Mouse (Mus musculus) heart, adult 2 months (tissue): ENCODE measurements at regions not wholly inside any gene's neighbourhood (a gene's known extent, or its start where the extent isn't known, plus 50 kb on each side); places are given as distances from the start of the nearest gene placed in this dataset.

ENCODE experiments used
- DNase-seq, 2 experiments: peaks; one replicate each; pipeline ENCODE4 v3.0.0; 2021
- H3K27ac ChIP-seq: fragments of 200-600 bp; 2 replicates; pipeline ENCODE4 v1.8.1; 2022
- H3K27me3 ChIP-seq: fragments of 200-500 bp; 2 replicates; pipeline ENCODE4 v1.6.1; 2012; ENCODE audit warnings: mild to moderate bottlenecking, low read length, inconsistent platforms, mixed read lengths; ENCODE audit not compliant: control insufficient read depth, insufficient read depth
- H3K36me3 ChIP-seq: fragments of 200-500 bp; 2 replicates; pipeline ENCODE4 v1.6.1; 2012; ENCODE audit warnings: low read length, inconsistent platforms; ENCODE audit not compliant: control insufficient read depth, insufficient read depth
- H3K4me1 ChIP-seq: fragments of 200-500 bp; 2 replicates; pipeline ENCODE4 v1.6.1; 2011; ENCODE audit warnings: low read length; ENCODE audit not compliant: control insufficient read depth, insufficient read depth
- H3K4me3 ChIP-seq: fragments of 200-600 bp; 2 replicates; pipeline ENCODE4 v1.8.1; 2022
- H3K79me2 ChIP-seq: fragments of 200-500 bp; replicated peaks from 2 replicates; pipeline ENCODE4 v1.6.1; 2012; ENCODE audit warnings: mild to moderate bottlenecking, inconsistent platforms, low read length, moderate library complexity, mixed read lengths; ENCODE audit not compliant: control insufficient read depth, insufficient read depth
- H3K9ac ChIP-seq: fragments of 200-500 bp; 2 replicates; pipeline ENCODE4 v1.6.1; 2012; ENCODE audit warnings: low read depth, mild to moderate bottlenecking, control low read depth, inconsistent platforms, low read length, mixed read lengths
- CTCF ChIP-seq: fragments of 200-600 bp; IDR thresholded peaks from 2 replicates; pipeline ENCODE4 v1.8.1; 2022; ENCODE audit warnings: antibody characterized with exemption, mild to moderate bottlenecking, moderate library complexity
- EP300 ChIP-seq: fragments of 200-500 bp; IDR thresholded peaks from 2 replicates; pipeline ENCODE4 v1.6.1; 2011; ENCODE audit warnings: low read depth, low read length, control low read depth; ENCODE audit not compliant: insufficient read depth
- POLR2A ChIP-seq: fragments of 200-500 bp; IDR thresholded peaks from 2 replicates; pipeline ENCODE4 v1.6.1; 2011; ENCODE audit warnings: mild to moderate bottlenecking, low read depth, low read length, control low read depth; ENCODE audit not compliant: insufficient read depth
- WGBS: fragments of 180-500 bp; shearing (Covaris S2); methylation state at CpG from one replicate; pipeline ENCODE4 v1.1.7; 2018; 5-methylcytosine and 5-hydroxymethylcytosine counted together
- intact Hi-C: fragments of 180-260 bp; cut with DNase I; formaldehyde crosslinking; loops from one replicate; pipeline ENCODE4 v1.15.1; 2025

GRCm38 (mm10) chr13:72288381-72289092, 325.0 kb upstream of the Irx1 start:
- Histone ChIP-seq H3K4me1 (no peaks in the 10 kb centered on the region), H3K27ac (no peak overlapping the region), H3K27me3 (no peaks in the 10 kb centered on the region), H3K36me3 (no peaks in the 10 kb centered on the region), H3K9ac (no peak overlapping the region), H3K79me2 (no peaks in the 10 kb centered on the region), H3K4me3 (no peak overlapping the region)
- TF ChIP-seq CTCF (no peak), EP300 (no peak), POLR2A (no peak)
- DNase-seq, result no peak
- 61% methylated on average over 13 of the region's 13 CpGs for WGBS
- intact Hi-C loops, result no loop called here

- WGBS, result 25% methylated on average over 10 of the region's 10 CpGs
- no peak for DNase-seq
- Histone ChIP-seq H3K4me1 (no peaks in the 10 kb centered on the region), H3K27me3 (no peaks in the 10 kb centered on the region), H3K79me2 (no peaks in the 10 kb centered on the region), H3K9ac (no peak overlapping the region), H3K4me3 (no peak overlapping the region), H3K27ac (no peak overlapping the region), H3K36me3 (no peaks in the 10 kb centered on the region)
- TF ChIP-seq POLR2A (no peak), EP300 (no peak), CTCF (no peak)
- intact Hi-C loops, result no loop called here
Observed at GRCm38 (mm10) chr13:72289093-72289501, 325.6 kb upstream of the Irx1 start.

- no peak overlapping the region for H3K9ac ChIP-seq
- H3K27me3 ChIP-seq, result no peaks in the 10 kb centered on the region
- H3K4me3 ChIP-seq, result no peak overlapping the region
- peak in 1 of 2 experiments; percentile 12 for DNase-seq
- intact Hi-C loops, result no loop called here
- H3K27ac ChIP-seq, result no peak overlapping the region
- WGBS, result 11% methylated on average over 14 of the region's 14 CpGs
- no peaks in the 10 kb centered on the region for H3K79me2 ChIP-seq
- no peaks in the 10 kb centered on the region for H3K36me3 ChIP-seq
- TF ChIP-seq CTCF (peak; percentile 48), POLR2A (no peak), EP300 (no peak)
- H3K4me1 ChIP-seq, result no peaks in the 10 kb centered on the region
Observed at GRCm38 (mm10) chr13:72292361-72292760, 328.8 kb upstream of the Irx1 start.

- WGBS, result 67% methylated on average over 10 of the region's 10 CpGs
- Histone ChIP-seq H3K9ac (no peak overlapping the region), H3K4me1 (no peaks in the 10 kb centered on the region), H3K4me3 (no peak overlapping the region), H3K79me2 (no peaks in the 10 kb centered on the region), H3K36me3 (no peaks in the 10 kb centered on the region), H3K27me3 (no peaks in the 10 kb centered on the region), H3K27ac (no peak overlapping the region)
- intact Hi-C loops, result no loop called here
- DNase-seq, result no peak
- no peak for TF ChIP-seq CTCF
- TF ChIP-seq EP300, result no peak
- TF ChIP-seq POLR2A, result no peak
Observed at GRCm38 (mm10) chr13:72293059-72293694, 329.7 kb upstream of the Irx1 start.

- Histone ChIP-seq H3K36me3 (no peaks in the 10 kb centered on the region), H3K79me2 (no peaks in the 10 kb centered on the region), H3K27ac (no peak overlapping the region), H3K4me3 (no peak overlapping the region), H3K9ac (no peak overlapping the region), H3K27me3 (no peaks in the 10 kb centered on the region), H3K4me1 (no peaks in the 10 kb centered on the region)
- intact Hi-C loops, result no loop called here
- no peak for DNase-seq
- TF ChIP-seq EP300 (no peak), CTCF (no peak), POLR2A (no peak)
- WGBS, result 49% methylated on average over 13 of the region's 13 CpGs
Observed at GRCm38 (mm10) chr13:72298264-72298870, 330.3 kb upstream of the Irx2 start.

- Histone ChIP-seq H3K27ac (no peak overlapping the region), H3K9ac (no peak overlapping the region), H3K4me1 (no peaks in the 10 kb centered on the region), H3K27me3 (no peaks in the 10 kb centered on the region), H3K4me3 (no peak overlapping the region), H3K79me2 (no peaks in the 10 kb centered on the region), H3K36me3 (no peaks in the 10 kb centered on the region)
- intact Hi-C loops, result no loop called here
- 61% methylated on average over 3 of the region's 3 CpGs for WGBS
- no peak for DNase-seq
- TF ChIP-seq POLR2A, result no peak
- TF ChIP-seq CTCF, result no peak
- no peak for TF ChIP-seq EP300
Observed at GRCm38 (mm10) chr13:72299660-72300059, 329.0 kb upstream of the Irx2 start.
